Mouse (Mus musculus) lung, embryonic 16.5 days (tissue): ENCODE measurements at regions not wholly inside any gene's neighbourhood (a gene's known extent, or its start where the extent isn't known, plus 50 kb on each side); places are given as distances from the start of the nearest gene placed in this dataset.

Source experiments
- ATAC-seq: fragments of 200-750 bp; cut with Nextera tagmentation; 2 replicates; pipeline ENCODE4 v1.8.0; 2017; ENCODE audit warnings: low read depth, mild to moderate bottlenecking, moderate library complexity
- H3K27ac ChIP-seq: fragments of 300-500 bp; sonication (generic); 2 replicates; pipeline ENCODE4 v1.5.1; 2014; ENCODE audit warnings: mild to moderate bottlenecking, control low read depth, low read length
- H3K27me3 ChIP-seq: fragments of 300-500 bp; sonication (generic); 2 replicates; pipeline ENCODE4 v1.6.1; 2014; ENCODE audit warnings: low read depth, low read length, mixed read lengths; ENCODE audit not compliant: control insufficient read depth, insufficient read depth
- H3K36me3 ChIP-seq: fragments of 300-500 bp; sonication (generic); 2 replicates; pipeline ENCODE4 v1.6.1; 2014; ENCODE audit warnings: low read length; ENCODE audit not compliant: control insufficient read depth, insufficient read depth
- H3K4me1 ChIP-seq: fragments of 300-500 bp; sonication (generic); replicated peaks from 2 replicates; pipeline ENCODE4 v1.6.1; 2014; ENCODE audit warnings: low read length, mixed read lengths; ENCODE audit not compliant: control insufficient read depth, insufficient read depth
- H3K4me2 ChIP-seq: fragments of 300-500 bp; sonication (generic); 2 replicates; pipeline ENCODE4 v1.6.1; 2014; ENCODE audit warnings: low read depth, low read length, control low read depth
- H3K4me3 ChIP-seq: fragments of 300-500 bp; sonication (generic); 2 replicates; pipeline ENCODE4 v1.5.1; 2014; ENCODE audit warnings: mild to moderate bottlenecking, low read length, control low read depth
- H3K9ac ChIP-seq: fragments of 300-500 bp; sonication (generic); 2 replicates; pipeline ENCODE4 v1.6.1; 2014; ENCODE audit warnings: low read length, control low read depth
- H3K9me3 ChIP-seq: fragments of 300-500 bp; sonication (generic); 2 replicates; pipeline ENCODE4 v1.6.1; 2016; ENCODE audit warnings: low read length; ENCODE audit not compliant: control insufficient read depth
- WGBS: fragments of 180-500 bp; shearing (Covaris S2); extraction: QIAGEN DNeasy Blood & Tissue Kit; methylation state at CpG from one replicate; pipeline ENCODE4 v1.1.7; 2014; 5-methylcytosine and 5-hydroxymethylcytosine counted together

- Histone ChIP-seq H3K4me2 (no peak overlapping the region), H3K4me3 (no peak overlapping the region), H3K4me1 (no peaks in the 10 kb centered on the region), H3K9me3 (no peaks in the 10 kb centered on the region), H3K27me3 (no peaks in the 10 kb centered on the region), H3K36me3 (no peaks in the 10 kb centered on the region), H3K27ac (no peak overlapping the region), H3K9ac (no peak overlapping the region)
- 87% methylated on average over 3 of the region's 3 CpGs for WGBS
- no peak for ATAC-seq
These were observed 833.1 kb upstream of the 4930412O13Rik start for GRCm38 (mm10) chr2:9047980-9048379.

- ATAC-seq, result no peak
- H3K4me2 ChIP-seq, result no peak overlapping the region
- 76% methylated on average over 1 of the region's 1 CpGs for WGBS
- no peaks in the 10 kb centered on the region for H3K27me3 ChIP-seq
- no peak overlapping the region for H3K9ac ChIP-seq
- no peak overlapping the region for H3K27ac ChIP-seq
- no peaks in the 10 kb centered on the region for H3K9me3 ChIP-seq
- no peak overlapping the region for H3K4me3 ChIP-seq
- no peaks in the 10 kb centered on the region for H3K4me1 ChIP-seq
- no peaks in the 10 kb centered on the region for H3K36me3 ChIP-seq
These were observed 807.2 kb upstream of the 4930412O13Rik start for GRCm38 (mm10) chr2:9073851-9074250.

GRCm38 (mm10) chr2:9078158-9078557 lies 802.9 kb upstream of the 4930412O13Rik start:
- no peak overlapping the region for H3K4me2 ChIP-seq
- 64% methylated on average over 4 of the region's 4 CpGs for WGBS
- H3K36me3 ChIP-seq, result no peaks in the 10 kb centered on the region
- no peaks in the 10 kb centered on the region for H3K27me3 ChIP-seq
- no peak overlapping the region for H3K27ac ChIP-seq
- no peak for ATAC-seq
- no peaks in the 10 kb centered on the region for H3K4me1 ChIP-seq
- no peak overlapping the region for H3K4me3 ChIP-seq
- no peak overlapping the region for H3K9ac ChIP-seq
- no peaks in the 10 kb centered on the region for H3K9me3 ChIP-seq

- Histone ChIP-seq H3K36me3 (no peaks in the 10 kb centered on the region), H3K9me3 (no peaks in the 10 kb centered on the region), H3K4me3 (no peak overlapping the region), H3K9ac (no peak overlapping the region), H3K4me2 (no peak overlapping the region), H3K27me3 (no peaks in the 10 kb centered on the region), H3K27ac (no peak overlapping the region), H3K4me1 (no peaks in the 10 kb centered on the region)
- WGBS, result 69% methylated on average over 1 of the region's 1 CpGs
- no peak for ATAC-seq
These were observed 799.3 kb upstream of the 4930412O13Rik start for GRCm38 (mm10) chr2:9081746-9082145.

- H3K27me3 ChIP-seq, result no peaks in the 10 kb centered on the region
- WGBS, result 76% methylated on average over 4 of the region's 4 CpGs
- H3K27ac ChIP-seq, result no peak overlapping the region
- H3K9ac ChIP-seq, result no peak overlapping the region
- no peaks in the 10 kb centered on the region for H3K4me1 ChIP-seq
- no peak overlapping the region for H3K4me2 ChIP-seq
- H3K36me3 ChIP-seq, result no peaks in the 10 kb centered on the region
- H3K9me3 ChIP-seq, result no peaks in the 10 kb centered on the region
- H3K4me3 ChIP-seq, result no peak overlapping the region
- no peak for ATAC-seq
These were observed 785.7 kb upstream of the 4930412O13Rik start for GRCm38 (mm10) chr2:9095317-9095716.

DNA sequence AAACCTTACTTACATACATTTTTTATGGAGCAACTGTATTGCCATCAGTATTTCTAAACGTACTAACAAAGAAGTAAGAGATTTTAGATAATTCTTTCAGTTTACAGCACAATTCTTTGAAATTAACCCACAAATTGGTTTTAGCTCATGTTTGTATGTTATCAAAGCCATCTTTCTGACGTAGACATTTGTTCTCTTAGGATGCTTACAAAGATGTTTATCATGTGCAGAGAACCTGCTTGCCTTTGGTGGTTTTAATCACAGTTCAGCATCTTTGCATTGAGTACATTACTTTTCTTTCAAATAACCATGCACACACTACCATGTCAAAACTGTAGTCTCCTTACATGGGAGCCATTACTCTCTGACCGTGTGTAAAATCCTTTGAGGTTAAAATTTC lies 764.4 kb upstream of the 4930412O13Rik start:
- ATAC-seq, result no peak
- no peaks in the 10 kb centered on the region for H3K27me3 ChIP-seq
- no peak overlapping the region for H3K4me2 ChIP-seq
- no peak overlapping the region for H3K27ac ChIP-seq
- H3K9me3 ChIP-seq, result no peaks in the 10 kb centered on the region
- no peaks in the 10 kb centered on the region for H3K4me1 ChIP-seq
- 73% methylated on average over 3 of the region's 3 CpGs for WGBS
- no peak overlapping the region for H3K4me3 ChIP-seq
- no peak overlapping the region for H3K9ac ChIP-seq
- no peaks in the 10 kb centered on the region for H3K36me3 ChIP-seq

- H3K4me2 ChIP-seq, result no peak overlapping the region
- no peak overlapping the region for H3K4me3 ChIP-seq
- ATAC-seq, result no peak
- H3K27me3 ChIP-seq, result no peaks in the 10 kb centered on the region
- H3K36me3 ChIP-seq, result no peaks in the 10 kb centered on the region
- no peaks in the 10 kb centered on the region for H3K9me3 ChIP-seq
- no peak overlapping the region for H3K27ac ChIP-seq
- no peak overlapping the region for H3K9ac ChIP-seq
- whole genome bisulfite sequencing, result 65% methylated on average over 5 of the region's 5 CpGs
- H3K4me1 ChIP-seq, result no peaks in the 10 kb centered on the region
These were observed 763.5 kb upstream of the 4930412O13Rik start for GRCm38 (mm10) chr2:9117523-9117922.

DNA sequence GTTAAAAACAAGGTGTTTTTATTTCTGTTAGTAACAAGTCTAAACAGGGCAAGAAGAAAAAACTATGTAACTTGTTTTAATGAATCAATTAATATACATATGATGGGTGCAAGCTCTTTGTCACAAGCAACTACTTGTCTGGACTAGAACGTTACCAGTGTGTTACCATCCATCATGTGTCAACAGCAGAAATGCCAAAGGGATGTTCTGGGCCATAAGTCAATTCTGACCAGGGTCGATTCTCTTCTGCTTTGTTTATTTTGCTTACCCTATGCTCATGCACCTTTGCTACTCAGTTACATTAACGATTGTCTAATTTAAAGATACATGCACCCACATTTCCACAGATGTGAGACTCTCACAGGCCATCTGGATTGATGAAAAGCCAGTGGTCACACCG lies 744.1 kb upstream of the 4930412O13Rik start:
- ATAC-seq, result no peak
- H3K4me3 ChIP-seq, result no peak overlapping the region
- H3K27ac ChIP-seq, result no peak overlapping the region
- no peaks in the 10 kb centered on the region for H3K27me3 ChIP-seq
- H3K9me3 ChIP-seq, result no peaks in the 10 kb centered on the region
- no peaks in the 10 kb centered on the region for H3K4me1 ChIP-seq
- no peak overlapping the region for H3K9ac ChIP-seq
- no peak overlapping the region for H3K4me2 ChIP-seq
- 4% methylated on average over 4 of the region's 4 CpGs for WGBS
- H3K36me3 ChIP-seq, result no peaks in the 10 kb centered on the region

DNA sequence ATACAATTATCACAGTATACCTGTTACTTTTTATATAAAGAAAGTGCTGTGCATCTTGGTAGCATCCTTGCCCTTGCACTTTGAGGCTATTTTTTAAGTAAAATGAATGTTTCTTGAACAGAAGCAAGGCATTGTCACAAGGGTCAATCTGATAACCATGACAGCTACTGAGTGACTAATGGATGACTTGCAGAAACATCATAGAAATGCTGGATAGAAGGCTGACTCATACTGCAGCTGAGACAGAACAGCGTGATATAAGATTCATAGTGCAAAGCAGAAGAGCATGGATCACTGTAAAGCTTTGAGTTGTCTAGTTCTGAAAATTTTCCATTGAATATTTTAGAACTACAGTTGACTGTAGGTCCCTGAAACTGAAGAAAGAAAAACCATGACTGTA lies 739.6 kb upstream of the 4930412O13Rik start:
- Histone ChIP-seq H3K27me3 (no peaks in the 10 kb centered on the region), H3K4me3 (no peak overlapping the region), H3K4me1 (no peaks in the 10 kb centered on the region), H3K9me3 (no peaks in the 10 kb centered on the region), H3K36me3 (no peaks in the 10 kb centered on the region), H3K27ac (no peak overlapping the region), H3K9ac (no peak overlapping the region), H3K4me2 (no peak overlapping the region)
- 61% methylated on average over 1 of the region's 1 CpGs for WGBS
- ATAC-seq, result no peak

- H3K27me3 ChIP-seq, result no peaks in the 10 kb centered on the region
- no peak overlapping the region for H3K4me2 ChIP-seq
- no peaks in the 10 kb centered on the region for H3K4me1 ChIP-seq
- H3K36me3 ChIP-seq, result no peaks in the 10 kb centered on the region
- ATAC-seq, result no peak
- no peak overlapping the region for H3K27ac ChIP-seq
- no peak overlapping the region for H3K9ac ChIP-seq
- WGBS, result 89% methylated on average over 5 of the region's 5 CpGs
- no peak overlapping the region for H3K4me3 ChIP-seq
- no peaks in the 10 kb centered on the region for H3K9me3 ChIP-seq
These were observed 725.4 kb upstream of the 4930412O13Rik start for GRCm38 (mm10) chr2:9155604-9156003.
